Mouse (Mus musculus): Measurements from ENCODE around the gene Unkl.

Unkl gene

GRCm38 (mm10) chr17:25188150-25189031, at the start of gene Unkl:
TSS of gene Unkl (plus strand) at chr17:25188397.
- no peak for DNase-seq (ENCODE audit: extremely low spot score, low read depth, low spot score)

- no peak for DNase-seq (ENCODE audit: extremely low spot score, low read depth, low spot score)
Observed at GRCm38 (mm10) chr17:25138803-25139202, 49.4 kb upstream of the Unkl start.

- no peak for DNase-seq (ENCODE audit: extremely low spot score, low read depth, low spot score)
Observed at GRCm38 (mm10) chr17:25139960-25140359, 48.2 kb upstream of the Unkl start.

GRCm38 (mm10) chr17:25162161-25162560, 26.0 kb upstream of the Unkl start, which contains the start of gene Ccdc154:
TSS of gene Ccdc154 (plus strand) at chr17:25162461.
- DNase-seq (ENCODE audit: extremely low spot score, low read depth, low spot score), result no peak

GRCm38 (mm10) chr17:25163387-25163786, 24.8 kb upstream of the Unkl start:
- no peak for DNase-seq (ENCODE audit: extremely low spot score, low read depth, low spot score)

GRCm38 (mm10) chr17:25164770-25165169, 23.4 kb upstream of the Unkl start:
- DNase-seq (ENCODE audit: extremely low spot score, low read depth, low spot score), result no peak

GRCm38 (mm10) chr17:25165970-25166671, 22.1 kb upstream of the Unkl start:
- no peak for DNase-seq (ENCODE audit: extremely low spot score, low read depth, low spot score)

GRCm38 (mm10) chr17:25169706-25170105, 18.5 kb upstream of the Unkl start:
- no peak for DNase-seq (ENCODE audit: extremely low spot score, low read depth, low spot score)

GRCm38 (mm10) chr17:25172558-25172957, 15.6 kb upstream of the Unkl start:
- DNase-seq (ENCODE audit: extremely low spot score, low read depth, low spot score), result no peak

- no peak for DNase-seq (ENCODE audit: extremely low spot score, low read depth, low spot score)
Observed at GRCm38 (mm10) chr17:25175411-25175810, 12.8 kb upstream of the Unkl start, which contains the start of gene Gm38655. TSS of gene Gm38655 (minus strand) at chr17:25175471.

GRCm38 (mm10) chr17:25183232-25183631, 5.0 kb upstream of the Unkl start:
- DNase-seq (ENCODE audit: extremely low spot score, low read depth, low spot score), result no peak

- DNase-seq (ENCODE audit: extremely low spot score, low read depth, low spot score), result peak; percentile 99
Observed at GRCm38 (mm10) chr17:25184129-25184691, 4.0 kb upstream of the Unkl start, which contains the start of gene BC003965. TSS of gene BC003965 (plus strand) at chr17:25184554.

GRCm38 (mm10) chr17:25184961-25185360, 3.2 kb upstream of the Unkl start:
- no peak for DNase-seq (ENCODE audit: extremely low spot score, low read depth, low spot score)

- no peak for DNase-seq (ENCODE audit: extremely low spot score, low read depth, low spot score)
Observed at GRCm38 (mm10) chr17:25187784-25188149, 430 bp upstream of the Unkl start.

GRCm38 (mm10) chr17:25189091-25189490, 894 bp downstream of the Unkl start:
- no peak for DNase-seq (ENCODE audit: extremely low spot score, low read depth, low spot score)

GRCm38 (mm10) chr17:25202401-25202800, 14.2 kb downstream of the Unkl start:
- no peak for DNase-seq (ENCODE audit: extremely low spot score, low read depth, low spot score)

GRCm38 (mm10) chr17:25210006-25210405, 21.8 kb downstream of the Unkl start:
- DNase-seq (ENCODE audit: extremely low spot score, low read depth, low spot score), result no peak

GRCm38 (mm10) chr17:25210680-25211466, 22.7 kb downstream of the Unkl start:
- DNase-seq (ENCODE audit: extremely low spot score, low read depth, low spot score), result no peak

- DNase-seq (ENCODE audit: extremely low spot score, low read depth, low spot score), result no peak
Observed at GRCm38 (mm10) chr17:25211705-25212104, 23.5 kb downstream of the Unkl start.

GRCm38 (mm10) chr17:25215431-25215830, 27.2 kb downstream of the Unkl start:
- DNase-seq (ENCODE audit: extremely low spot score, low read depth, low spot score), result no peak

- DNase-seq (ENCODE audit: extremely low spot score, low read depth, low spot score), result no peak
Observed at GRCm38 (mm10) chr17:25218967-25219366, 30.8 kb downstream of the Unkl start.

All from hindlimb bud, embryonic 11.5 days (tissue).